ENCODE assay signal across 30 mouse cellular contexts in the genomic region with DNA sequence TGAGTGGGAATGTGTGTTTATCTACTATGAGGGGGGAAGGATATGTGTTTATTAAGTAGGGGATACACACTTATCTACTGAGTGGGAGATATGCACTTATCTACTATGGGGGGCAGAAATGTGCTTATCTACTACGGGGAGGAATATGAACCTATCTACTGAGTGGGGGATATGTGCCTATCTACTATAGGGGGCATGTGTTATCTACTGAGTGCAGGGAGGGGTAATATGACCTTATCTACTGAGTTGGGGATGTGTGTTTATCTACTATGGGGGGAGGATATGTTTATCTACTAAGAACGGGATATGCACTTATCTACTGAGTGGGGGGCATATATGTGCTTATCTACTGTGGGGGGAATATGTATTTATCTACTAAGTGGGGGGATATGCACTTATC. TPM values are rescaled to one million over a fixed set of nuclear protein-coding genes. Genes with fewer than 3 reads are reported as not detected.
DNase-seq lines count a peak whose midpoint lies in the region; ATAC-seq and TF ChIP-seq lines count a peak whose summit lies in the region.
"Had no signal": no experiment of that assay in that cellular context is flagged by ENCODE, and none has a peak within 500 bp of the region (broad histone marks: within the 10 kb centered on the region; RNA-seq: fewer than 3 reads in every experiment).

No protein-coding gene starts in this region.

- H3K4me1 ChIP-seq in heart, embryonic 12.5 days (replicated peaks), result peaks cover 74% of the 10 kb centered on the region
- peaks cover 58% of the 10 kb centered on the region for H3K4me1 ChIP-seq in heart, embryonic 16.5 days (ENCODE audit: control insufficient read depth, insufficient read depth, low read length)
- H3K4me1 ChIP-seq in MEL (ENCODE audit: control insufficient read depth in 1 of 2, insufficient read depth in 2 of 2, low read length in 2 of 2), result peaks cover 0 to 2% of the 10 kb centered on the region in 2 experiments; a peak in 1 of 4 replicates
- peaks cover 9% of the 10 kb centered on the region for H3K4me1 ChIP-seq in midbrain, embryonic 15.5 days

- WGBS in heart, embryonic 12.5 days, result 33% methylated on average over 2 of the region's 2 CpGs
- WGBS in heart, embryonic 16.5 days, result 39% methylated on average over 2 of the region's 2 CpGs
- 100% methylated on average over 1 of the region's 2 CpGs for WGBS in macrophage (ENCODE audit: missing documents)
- WGBS in midbrain, embryonic 15.5 days, result 95% methylated on average over 2 of the region's 2 CpGs

- no peaks in the 10 kb centered on the region for H3K27me3 ChIP-seq in heart, embryonic 12.5 days (replicated peaks)
- no peaks in the 10 kb centered on the region for H3K27me3 ChIP-seq in heart, embryonic 16.5 days (ENCODE audit: control insufficient read depth, insufficient read depth, low read length)
- no peaks in the 10 kb centered on the region for H3K27me3 ChIP-seq in MEL (ENCODE audit: control insufficient read depth in 1 of 2, insufficient read depth in 2 of 2, low read length in 2 of 2)
- no peaks in the 10 kb centered on the region for H3K27me3 ChIP-seq in midbrain, embryonic 15.5 days (replicated peaks)
- H3K27me3 ChIP-seq: embryonic facial prominence, embryonic 13.5 days; forebrain, embryonic 12.5 days; forebrain, embryonic 15.5 days; hindbrain, embryonic 13.5 days; intestine, embryonic 15.5 days had no signal

- H3K9ac ChIP-seq in heart, embryonic 12.5 days, result no peak overlapping the region
- H3K9ac ChIP-seq in heart, embryonic 16.5 days (ENCODE audit: low read length), result no peak overlapping the region
- no peak overlapping the region for H3K9ac ChIP-seq in MEL (ENCODE audit: control insufficient read depth, low read depth, low read length, poor library complexity, severe bottlenecking)
- H3K9ac ChIP-seq in midbrain, embryonic 15.5 days, result no peak overlapping the region
- H3K9ac ChIP-seq: embryonic facial prominence, embryonic 13.5 days; forebrain, embryonic 12.5 days; forebrain, embryonic 15.5 days; hindbrain, embryonic 13.5 days; intestine, embryonic 15.5 days had no signal

- intact Hi-C loops in heart, postnatal 25 days (cut with DNase I), result no loop called here
- intact Hi-C loops in heart, postnatal 10 days (cut with DNase I), result loop anchor here (5.0 kb wide), 1 partner anchor 47 kb away; no protein-coding TSS in a partner anchor

- no peak overlapping the region for H3K4me3 ChIP-seq in heart, embryonic 12.5 days
- H3K4me3 ChIP-seq in heart, embryonic 16.5 days (ENCODE audit: low read length), result no peak overlapping the region
- no peak overlapping the region for H3K4me3 ChIP-seq in MEL (ENCODE audit: control insufficient read depth in 1 of 2, insufficient read depth in 1 of 2, low read depth in 2 of 2, low read length in 2 of 2)
- no peak overlapping the region for H3K4me3 ChIP-seq in macrophage (ENCODE audit: inconsistent target)
- no peak overlapping the region for H3K4me3 ChIP-seq in midbrain, embryonic 15.5 days
- H3K4me3 ChIP-seq: embryonic facial prominence, embryonic 10.5 days; embryonic facial prominence, embryonic 13.5 days; erythroblast, embryonic 14.5 days; forebrain, embryonic 12.5 days; forebrain, embryonic 15.5 days; hindbrain, embryonic 10.5 days; hindbrain, embryonic 13.5 days; intestine, embryonic 15.5 days had no signal

- peak overlapping the region; percentile 99; the same call in 1 of the 2 replicates for H3K27ac ChIP-seq in heart, embryonic 12.5 days (ENCODE audit: poor library complexity, severe bottlenecking)
- H3K27ac ChIP-seq in heart, embryonic 16.5 days (ENCODE audit: low read length), result peak overlapping the region; percentile 28
- H3K27ac ChIP-seq in MEL (ENCODE audit: control insufficient read depth, low read depth, low read length) (peak overlapping the region; percentile 19; the same call in 1 of the 2 replicates), macrophage (0 out of 2 replicates have a peak overlapping the region, but pooled peaks have one; percentile 19)
- H3K27ac ChIP-seq in midbrain, embryonic 15.5 days, result no peak overlapping the region
- H3K27ac ChIP-seq: embryonic facial prominence, embryonic 10.5 days; embryonic facial prominence, embryonic 13.5 days; forebrain, embryonic 12.5 days; forebrain, embryonic 15.5 days; hindbrain, embryonic 10.5 days; hindbrain, embryonic 13.5 days; intestine, embryonic 15.5 days had no signal

- ATAC-seq in heart, embryonic 12.5 days (ENCODE audit: insufficient number of reproducible peaks, low FRiP score), result no peak
- no peak for ATAC-seq in heart, embryonic 16.5 days (replicated peaks; ENCODE audit: extremely low read depth, insufficient read depth, low FRiP score)
- no peak for ATAC-seq in midbrain, embryonic 15.5 days (replicated peaks)
- ATAC-seq: forebrain, embryonic 15.5 days; hindbrain, embryonic 16.5 days; intestine, embryonic 15.5 days had no signal

- H3K79me2 ChIP-seq in MEL (ENCODE audit: control insufficient read depth, insufficient read depth, low read length, poor library complexity) (no peaks in the 10 kb centered on the region), macrophage (ENCODE audit: inconsistent target) (peaks cover 50% of the 10 kb centered on the region; the same call in 1 of the 2 replicates)

- TF ChIP-seq CTCF in MEL (IDR thresholded peaks at IDR 0.05 in 2 of 3, conservative IDR thresholded peaks at IDR 0.05 in 1 of 3; ENCODE audit: control insufficient read depth in 1 of 3, insufficient read depth in 1 of 3, low read depth in 2 of 3, low read length in 3 of 3, poor library complexity in 1 of 3, severe bottlenecking in 1 of 3), result no peak

- no peak for TF ChIP-seq POLR2A in MEL (IDR thresholded peaks at IDR 0.05; ENCODE audit: control insufficient read depth in 1 of 2, insufficient read depth in 1 of 2, low read depth in 1 of 2, low read length in 2 of 2, poor library complexity in 1 of 2)

- TF ChIP-seq RAD21 in MEL (IDR thresholded peaks at IDR 0.05; ENCODE audit: low read depth, low read length), result no peak

- 0 out of 2 replicates have a peak, but pooled peaks cover 2% of the 10 kb centered on the region for H3K9me3 ChIP-seq in heart, embryonic 12.5 days (replicated peaks)
- no peaks in the 10 kb centered on the region for H3K9me3 ChIP-seq in heart, embryonic 16.5 days (replicated peaks; ENCODE audit: control insufficient read depth, low read length)
- H3K9me3 ChIP-seq in MEL (replicated peaks; ENCODE audit: insufficient read depth, low read length), result no peaks in the 10 kb centered on the region
- H3K9me3 ChIP-seq in midbrain, embryonic 15.5 days, result no peaks in the 10 kb centered on the region
- H3K9me3 ChIP-seq: embryonic facial prominence, embryonic 10.5 days; forebrain, embryonic 12.5 days; forebrain, embryonic 15.5 days; hindbrain, embryonic 13.5 days; intestine, embryonic 15.5 days had no signal

- DNase-seq in heart, postnatal 25 days (ENCODE audit: low spot score), result no peak
- DNase-seq in heart, postnatal 10 days, result no peak
- no peak for DNase-seq in MEL (ENCODE audit: low read depth, low spot score)
- DNase-seq: adrenal gland, adult 2 months; adrenal gland, postnatal 14 days; B cell, adult 2 months; cerebellum, adult 11-12 months; cerebellum, adult 8-10 months; cerebellum, postnatal 10 days; cerebellum, postnatal 36 days; embryo, embryonic 11 days; gastrocnemius, postnatal 25 days; heart, postnatal 36 days; kidney, adult 11 months had no signal

- H3K4me2 ChIP-seq in heart, embryonic 12.5 days, result no peak overlapping the region
- H3K4me2 ChIP-seq in heart, embryonic 16.5 days (ENCODE audit: low read depth, low read length), result no peak overlapping the region
- no peak overlapping the region for H3K4me2 ChIP-seq in midbrain, embryonic 15.5 days
- H3K4me2 ChIP-seq: embryonic facial prominence, embryonic 13.5 days; forebrain, embryonic 12.5 days; forebrain, embryonic 15.5 days; hindbrain, embryonic 13.5 days; intestine, embryonic 15.5 days had no signal

- peak; percentile 31 to 65 for TF ChIP-seq EP300 in MEL (IDR thresholded peaks at IDR 0.05; ENCODE audit: low read depth in 1 of 2, low read length in 2 of 2)

- H3K36me3 ChIP-seq in heart, embryonic 12.5 days, result peaks cover 15% of the 10 kb centered on the region
- H3K36me3 ChIP-seq in heart, embryonic 16.5 days (ENCODE audit: control insufficient read depth, insufficient read depth), result peaks cover 12% of the 10 kb centered on the region
- no peaks in the 10 kb centered on the region; a peak in 1 of 4 replicates for H3K36me3 ChIP-seq in MEL (ENCODE audit: control insufficient read depth in 1 of 2, insufficient read depth in 2 of 2, low read length in 2 of 2)
- no peaks in the 10 kb centered on the region for H3K36me3 ChIP-seq in macrophage (ENCODE audit: inconsistent target)
- no peaks in the 10 kb centered on the region for H3K36me3 ChIP-seq in midbrain, embryonic 15.5 days (replicated peaks)
- H3K36me3 ChIP-seq: forebrain, embryonic 12.5 days; forebrain, embryonic 15.5 days; G1E; intestine, embryonic 15.5 days had no signal

RNA-seq across cellular contexts. Expression of gene Lrrfip1, which starts 20.8 kb away (rescaled TPM):
- polyA plus RNA-seq in heart, embryonic 12.5 days (2016; fragmentation: Nextera tagmentation; extraction: Ambion mirVana), result 151 and 161 TPM in 2 replicates
- total RNA-seq in heart, postnatal 25 days (2021), result 10 to 100 TPM; 81.3 to 98.0 TPM
- 156 TPM in 2 replicates for polyA plus RNA-seq in heart, embryonic 16.5 days (2015; fragmentation: Nextera tagmentation; extraction: Ambion mirVana)
- 100 to 1,000 TPM; 172 to 186 TPM for total RNA-seq in heart, postnatal 10 days (2021)
- total RNA-seq in MEL (2012; rRNA removed), result 12.9 and 13.9 TPM in 2 replicates
- polyA plus RNA-seq in MEL (2012; ENCODE audit: insufficient read depth in 1 of 2, insufficient read length in 2 of 2, low read depth in 1 of 2, low replicate concordance in 2 of 2, missing spikeins in 1 of 2) (10 to 100 TPM in 1 of 2 experiments, not detected in 1; 15.4 TPM), macrophage (2018) (58.8 to 94.9 TPM (median 88.9 TPM) in 3 replicates)
- 1,000 to 10,000 TPM in 1 of 26 experiments, 100 to 1,000 TPM in 24, 10 to 100 TPM in 1; 83.2 to 1,087 (median 200) TPM for total RNA-seq in macrophage (2018; cell fraction: chromatin; rRNA removed)
- 100 to 1,000 TPM in 5 of 26 experiments, 10 to 100 TPM in 21; 53.9 to 309 (median 75.0) TPM for total RNA-seq in macrophage (2018; cell fraction: cytosol; rRNA removed)
- total RNA-seq in macrophage (2018; cell fraction: nucleus; rRNA removed), result 100 to 1,000 TPM in 19 of 26 experiments, 10 to 100 TPM in 7; 79.7 to 456 (median 123) TPM
- 34.3 and 38.0 TPM in 2 replicates for polyA plus RNA-seq in midbrain, embryonic 15.5 days (2015; fragmentation: Nextera tagmentation; extraction: Ambion mirVana)
- polyA plus RNA-seq: G1E had no signal

RNA-seq across cellular contexts. Expression of gene Rab17, which starts 49.9 kb away (rescaled TPM):
- 0.64 and 1.3 TPM in 2 replicates for polyA plus RNA-seq in heart, embryonic 12.5 days (2016; fragmentation: Nextera tagmentation; extraction: Ambion mirVana)
- 1 to 10 TPM; 2.1 to 3.2 TPM for total RNA-seq in heart, postnatal 25 days (2021)
- polyA plus RNA-seq in heart, embryonic 16.5 days (2015; fragmentation: Nextera tagmentation; extraction: Ambion mirVana), result 3.8 and 4.6 TPM in 2 replicates
- 1 to 10 TPM; 3.8 to 5.0 TPM for total RNA-seq in heart, postnatal 10 days (2021)
- total RNA-seq in MEL (2012; rRNA removed), result not detected in 2 replicates
- polyA plus RNA-seq in MEL (2012; ENCODE audit: insufficient read depth in 1 of 2, insufficient read length in 2 of 2, low read depth in 1 of 2, low replicate concordance in 2 of 2, missing spikeins in 1 of 2), result not detected
- not detected for total RNA-seq in macrophage (2018; cell fraction: chromatin; rRNA removed)
- total RNA-seq in macrophage (2018; cell fraction: cytosol; rRNA removed), result under 1 TPM in 5 of 26 experiments, not detected in 21; 0.05 to 0.18 (median 0.17) TPM
- under 1 TPM in 1 of 26 experiments, not detected in 25; 0.89 TPM for total RNA-seq in macrophage (2018; cell fraction: nucleus; rRNA removed)
- not detected in 3 replicates for polyA plus RNA-seq in macrophage (2018)
- polyA plus RNA-seq in midbrain, embryonic 15.5 days (2015; fragmentation: Nextera tagmentation; extraction: Ambion mirVana), result 0.18 TPM in 1 of 2 replicates, not detected in the other
- total RNA-seq: gastrocnemius, adult 8-10 months; gastrocnemius, postnatal 25 days had no signal
- polyA plus RNA-seq: brain, embryonic 14.5 days; erythroblast, embryonic 14.5 days; forebrain, embryonic 12.5 days; G1E had no signal
